Mouse (Mus musculus) natural killer cell, adult 2 months (primary cell): ENCODE data around the gene Foxa3.
A peak's percentile ranks its signal among the peaks of the same experiment; 100 is the strongest.

ENCODE experiments used
- DNase-seq, 2 experiments: peaks; one replicate each; pipeline ENCODE4 v3.0.0; 2022; ENCODE audit warnings: low spot score in 2 of 2

Gene Foxa3

DNA sequence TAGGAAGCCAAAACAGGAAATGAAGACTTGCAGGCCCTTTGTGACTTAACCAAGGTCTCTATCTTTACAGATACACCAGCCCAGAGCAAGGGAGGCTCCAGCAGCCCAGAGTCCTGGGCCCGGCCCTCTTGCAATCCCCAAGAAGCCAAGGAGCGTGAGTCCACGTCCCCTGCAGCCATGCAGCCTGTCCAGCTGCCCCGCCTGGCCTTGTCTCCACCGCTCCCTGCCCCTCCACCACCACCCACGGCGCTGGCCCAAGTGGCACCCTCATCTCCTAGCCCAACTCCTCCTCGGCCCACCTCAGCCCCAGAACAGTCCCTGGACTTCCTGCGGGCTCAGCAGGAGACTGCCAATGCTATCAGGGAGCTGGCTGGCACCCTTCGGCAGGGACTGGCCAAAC is 22.9 kb downstream of the Foxa3 start:
- no peak for DNase-seq

DNA sequence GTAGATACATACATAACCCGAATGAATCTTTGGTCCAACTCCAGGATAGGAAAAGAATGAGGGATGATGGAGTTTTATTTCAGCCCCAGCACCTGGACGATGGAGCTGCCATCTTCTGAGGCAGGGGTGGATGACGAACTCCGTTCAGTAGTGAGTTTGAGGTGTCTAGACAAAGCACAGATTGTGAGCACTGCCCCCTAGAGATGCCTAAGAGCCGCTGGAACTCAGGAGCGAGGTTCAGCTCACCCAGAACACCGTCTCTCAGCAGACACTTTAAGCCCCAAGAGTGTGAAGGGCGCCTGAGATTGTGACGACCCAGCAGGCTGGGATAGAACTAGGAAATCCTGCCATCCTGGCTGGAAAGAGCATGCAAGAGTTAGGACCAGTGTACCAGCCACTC is 24.5 kb downstream of the Foxa3 start:
- DNase-seq, result no peak

DNA sequence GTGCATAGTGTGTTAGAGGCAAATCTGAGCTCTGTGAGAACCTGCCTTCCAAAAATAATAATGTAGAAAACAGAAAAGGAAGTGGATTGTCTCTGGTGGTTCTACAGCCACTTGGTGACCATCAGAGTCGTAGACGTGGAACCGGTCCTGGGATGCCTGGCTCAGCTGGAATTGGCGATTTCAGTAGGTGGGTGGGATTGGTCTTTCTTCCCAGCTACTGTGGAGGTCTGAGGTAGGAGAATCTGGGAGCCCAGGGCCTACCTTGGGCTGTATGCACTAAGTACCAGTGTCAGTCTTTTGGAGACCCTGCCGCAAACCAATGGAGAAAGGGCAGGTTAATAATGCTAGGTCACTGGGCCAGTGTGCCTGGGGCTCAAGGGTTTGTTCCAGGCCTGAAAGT is 30.3 kb downstream of the Foxa3 start:
- DNase-seq, result no peak

DNA sequence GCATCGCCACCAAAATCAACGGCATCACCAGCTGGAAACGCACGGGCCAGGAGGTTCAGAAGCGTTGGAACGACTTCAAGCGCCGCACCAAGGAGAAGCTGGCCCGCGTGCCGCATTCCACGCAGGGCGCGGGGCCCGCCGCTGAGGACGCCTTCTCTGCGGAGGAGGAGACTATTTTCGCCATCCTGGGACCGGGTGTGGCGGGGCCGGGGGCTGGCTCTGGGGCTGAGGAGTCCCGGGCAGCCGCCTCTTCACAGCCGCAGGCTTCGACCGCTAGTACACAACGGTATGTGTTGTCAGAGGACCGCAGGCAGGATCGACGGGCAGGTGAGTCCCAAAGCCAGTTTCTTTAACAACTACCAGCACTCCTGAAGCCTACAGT is 31.1 kb downstream of the Foxa3 start:
- no peak for DNase-seq

DNA sequence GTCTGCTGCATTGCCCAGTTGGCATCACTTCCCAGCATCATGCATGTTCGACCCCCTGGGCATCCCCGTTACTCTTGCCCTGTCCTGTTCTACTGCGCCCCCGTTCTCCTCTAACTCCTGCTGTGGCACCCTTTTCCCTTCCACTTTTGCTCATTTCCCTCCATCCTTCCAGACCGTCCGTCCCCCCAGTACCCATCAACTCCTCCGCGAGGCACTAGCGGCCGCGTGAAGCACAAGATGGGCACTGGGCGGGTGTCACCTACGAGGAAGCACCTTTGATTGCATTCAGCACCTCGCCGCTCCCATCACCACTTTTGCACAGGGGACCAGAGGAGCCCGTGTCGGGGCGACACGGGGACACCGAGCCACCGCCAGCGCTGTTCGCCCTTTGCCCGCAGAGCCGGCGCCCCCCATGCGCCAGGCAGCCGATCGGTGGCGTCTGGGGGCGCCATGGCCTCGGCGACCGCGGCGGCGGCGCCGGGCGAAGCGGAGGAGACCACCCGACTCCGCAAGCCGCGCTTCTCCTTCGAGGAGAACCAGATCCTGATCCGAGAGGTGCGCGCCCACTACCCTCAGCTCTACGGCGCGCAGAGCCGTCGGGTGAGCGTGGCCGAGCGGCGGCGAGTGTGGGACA is 31.6 kb downstream of the Foxa3 start:
- peak in 1 of 2 experiments; percentile 22 for DNase-seq

DNA sequence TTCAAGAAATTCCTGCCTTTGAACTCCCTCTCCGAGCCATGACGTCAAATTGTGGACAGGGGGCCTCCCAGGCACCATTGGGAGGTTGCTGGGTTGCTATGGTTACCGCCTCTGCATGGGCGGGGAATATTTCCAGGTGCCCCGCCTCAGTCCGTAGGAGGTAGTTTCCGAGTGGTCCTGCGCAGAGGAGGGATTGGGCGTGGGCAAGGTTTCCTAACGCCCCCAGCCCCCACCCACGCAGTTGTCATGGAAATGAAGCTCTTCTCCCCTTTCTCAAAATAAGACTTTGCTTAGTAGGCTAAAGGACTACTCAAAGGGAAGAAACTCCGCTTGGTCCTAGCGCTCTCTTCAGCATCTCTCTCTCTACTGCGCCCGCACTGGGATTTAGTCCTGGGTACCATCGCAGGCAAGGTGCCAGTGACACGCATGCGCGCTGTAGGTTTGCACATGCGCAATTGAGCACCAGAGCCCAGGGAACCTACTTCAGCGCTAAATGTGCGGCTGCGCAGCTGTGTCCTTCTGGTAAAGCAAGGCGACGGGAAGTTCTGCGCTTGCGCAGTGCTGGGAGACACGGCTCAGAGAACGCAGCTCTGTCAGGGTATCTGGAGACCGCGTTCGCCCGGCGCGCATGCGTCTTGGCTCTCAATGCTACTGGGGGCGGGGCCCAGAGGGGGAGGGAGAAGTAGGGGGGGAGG is 32.6 kb downstream of the Foxa3 start, which contains the start of gene Mypop:
Mypop (plus strand) TSS at position 645 of the 695 bp plus-strand sequence.
- DNase-seq, result peak; percentile 97 to 99

DNA sequence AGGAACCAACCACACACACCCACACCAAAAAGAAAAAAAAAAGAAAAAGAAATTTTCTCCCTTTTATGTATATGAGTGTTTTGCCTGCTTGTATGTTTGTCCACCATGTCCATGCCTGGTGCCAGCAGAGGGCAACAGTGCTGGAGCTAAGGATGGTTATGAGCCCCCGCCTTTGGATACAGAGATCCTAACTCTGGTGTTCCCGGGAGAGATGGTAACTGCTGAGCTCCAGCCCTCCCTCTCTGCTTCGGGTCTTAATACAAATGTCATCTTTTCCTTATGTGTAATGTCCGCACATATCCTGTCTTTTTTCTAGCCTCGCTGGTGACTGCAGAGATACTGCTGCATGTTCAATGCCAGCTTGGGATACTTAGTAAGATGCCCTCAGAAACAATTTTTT is 33.3 kb downstream of the Foxa3 start:
- no peak for DNase-seq

DNA sequence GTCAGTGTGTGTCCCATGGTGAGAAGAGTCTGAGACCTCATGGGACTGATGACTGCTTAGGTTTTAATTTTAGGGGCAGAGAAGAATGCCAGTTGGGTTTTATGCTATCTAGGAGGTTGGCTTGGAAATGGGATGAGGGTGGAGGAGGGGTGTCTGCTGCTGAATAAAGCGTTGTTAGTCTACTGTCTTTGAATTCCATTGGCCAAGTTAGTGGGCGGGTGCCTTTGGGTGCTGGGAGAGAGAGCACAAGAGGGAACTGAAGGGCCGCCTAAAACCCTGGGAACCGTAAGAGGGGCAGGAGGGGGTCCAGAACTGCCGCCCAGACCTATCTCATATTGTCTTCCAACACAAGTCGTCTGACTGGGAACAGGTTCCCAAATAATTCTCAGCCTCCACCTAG is 34.6 kb downstream of the Foxa3 start:
- no peak for DNase-seq

DNA sequence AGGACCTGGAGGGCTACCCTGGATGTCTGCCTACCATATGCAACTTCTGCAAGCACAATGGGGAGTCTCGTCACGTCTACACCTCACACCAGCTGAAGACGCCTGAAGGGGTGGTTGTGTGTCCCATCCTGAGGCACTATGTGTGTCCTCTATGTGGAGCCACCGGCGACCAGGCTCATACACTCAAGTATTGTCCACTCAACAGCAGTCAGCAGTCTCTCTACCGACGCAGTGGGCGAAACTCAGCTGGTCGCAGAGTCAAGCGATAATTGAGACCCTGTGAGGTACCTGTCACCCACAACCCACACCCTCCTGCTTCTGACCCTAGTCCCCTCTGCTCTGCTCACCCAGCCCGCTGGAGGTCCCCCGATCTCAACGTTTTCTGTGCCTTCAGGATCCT is 35.6 kb downstream of the Foxa3 start:
- DNase-seq, result no peak

DNA sequence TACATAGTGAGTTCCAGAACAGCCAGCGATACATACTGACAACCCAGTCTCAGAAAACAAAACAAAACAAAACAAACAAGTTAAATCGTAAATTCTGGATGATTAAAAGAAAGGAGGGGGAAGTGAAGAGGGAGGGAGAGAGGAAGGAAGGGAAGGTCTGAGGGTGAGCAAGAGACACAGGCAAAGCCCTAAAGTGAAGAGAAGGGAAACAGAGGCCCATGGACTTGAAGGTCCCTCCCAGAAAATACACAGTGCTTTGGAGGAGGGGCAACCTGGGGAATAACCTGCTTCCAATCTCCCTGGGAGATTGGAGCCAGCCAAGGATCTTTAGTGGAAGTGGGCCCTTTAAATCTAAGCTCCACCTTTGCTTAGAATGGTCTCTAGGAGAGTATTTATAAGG is 36.2 kb downstream of the Foxa3 start, which contains the start of gene Nanos2:
Nanos2 (plus strand) TSS at position 301 of the 400 bp plus-strand sequence.
- no peak for DNase-seq

DNA sequence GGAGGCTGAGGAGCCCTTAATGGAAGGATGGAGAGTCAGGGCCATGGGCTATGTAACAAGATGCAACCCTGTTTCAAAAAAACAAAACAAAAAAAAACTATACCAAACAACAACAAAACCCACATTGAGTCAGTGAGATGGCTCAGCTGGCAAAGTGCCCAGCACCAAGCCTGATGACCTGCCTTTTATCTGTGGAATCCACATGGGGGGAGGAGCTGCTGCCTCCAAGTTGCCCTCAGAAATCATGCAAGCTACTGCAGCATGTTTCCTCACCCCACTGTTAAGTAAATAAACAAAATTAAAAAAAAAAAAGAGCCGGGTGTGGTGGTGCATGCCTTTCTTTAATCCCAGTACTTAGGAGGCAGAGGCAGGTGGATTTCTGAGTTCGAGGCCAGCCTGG is 36.8 kb downstream of the Foxa3 start:
- DNase-seq, result no peak

DNA sequence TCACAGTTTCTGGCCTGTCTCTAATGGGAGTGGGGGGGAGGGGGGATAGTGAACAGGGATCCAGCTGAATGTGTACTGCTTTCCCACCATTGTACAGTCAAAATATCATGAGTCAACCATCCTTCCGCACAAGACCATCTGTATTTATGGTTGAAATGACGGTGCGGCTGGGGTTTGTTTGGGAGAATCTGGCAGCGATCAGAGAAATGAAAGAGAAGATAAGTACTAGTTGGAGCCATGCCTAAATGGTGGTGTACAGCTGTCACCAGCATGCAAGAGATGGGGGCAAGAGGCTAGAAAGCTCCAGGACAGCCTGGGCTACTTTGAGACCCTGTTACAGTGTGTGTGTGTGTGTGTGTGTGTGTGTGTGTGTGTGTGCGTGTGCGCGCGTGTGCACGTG is 45.0 kb downstream of the Foxa3 start:
- no peak for DNase-seq

DNA sequence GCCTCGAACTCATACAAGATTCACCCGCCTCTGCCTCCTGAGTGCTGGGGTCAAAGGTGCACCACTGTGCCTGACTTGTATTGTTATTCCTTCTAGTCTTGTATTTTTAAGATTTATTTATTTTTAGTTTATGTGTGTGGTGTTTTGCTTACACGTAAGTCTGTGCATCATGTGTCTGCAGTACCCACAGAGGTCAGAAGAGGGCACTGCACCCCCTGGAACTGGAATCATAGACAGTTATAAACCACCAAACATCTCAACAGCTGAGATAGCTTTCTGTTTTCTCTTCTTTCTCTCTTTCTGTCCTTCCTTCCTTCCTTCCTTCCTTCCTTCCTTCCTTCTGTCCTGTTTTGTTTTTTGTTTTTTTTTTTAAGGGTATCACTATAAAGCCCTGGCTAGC is 52.4 kb downstream of the Foxa3 start:
- no peak for DNase-seq

DNA sequence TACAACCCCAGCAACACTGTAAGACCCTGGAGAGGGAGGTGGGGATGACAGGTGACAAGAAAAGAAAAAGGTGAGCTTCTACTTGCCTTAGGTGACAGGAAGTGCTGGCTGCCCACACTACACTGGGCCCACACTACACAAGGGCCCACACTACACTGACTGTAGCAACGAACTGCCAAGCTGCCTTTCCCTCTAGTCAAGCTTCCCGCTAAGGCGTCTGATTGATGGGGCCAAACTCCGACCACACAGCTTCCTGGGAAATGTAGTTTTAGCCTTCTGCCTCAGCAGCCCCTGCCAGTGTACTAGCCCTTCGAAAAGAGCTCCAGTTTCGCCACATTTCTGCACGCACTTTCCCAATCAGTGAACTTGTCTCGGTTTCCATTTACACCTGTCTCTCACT is 55.7 kb downstream of the Foxa3 start:
- no peak for DNase-seq

DNA sequence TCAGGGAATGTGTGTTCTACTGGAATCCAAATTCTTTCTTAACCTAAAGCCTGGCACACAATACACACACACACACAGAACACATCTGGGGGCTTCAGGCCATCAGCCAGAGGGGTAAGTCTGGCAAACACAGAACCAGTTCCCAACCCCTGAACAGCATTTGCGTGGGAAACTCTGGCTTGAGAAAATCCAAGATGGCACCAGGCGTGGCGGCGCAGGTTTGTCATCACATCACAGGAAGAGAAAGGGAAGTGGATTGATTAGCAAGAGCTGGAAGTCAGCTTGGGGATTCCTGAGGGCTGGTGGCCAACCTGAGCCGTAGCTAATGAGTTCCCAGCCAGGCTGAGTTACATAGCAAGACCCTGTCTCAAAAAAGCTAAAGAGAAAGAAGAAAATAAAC is 58.0 kb downstream of the Foxa3 start:
- DNase-seq, result no peak

DNA sequence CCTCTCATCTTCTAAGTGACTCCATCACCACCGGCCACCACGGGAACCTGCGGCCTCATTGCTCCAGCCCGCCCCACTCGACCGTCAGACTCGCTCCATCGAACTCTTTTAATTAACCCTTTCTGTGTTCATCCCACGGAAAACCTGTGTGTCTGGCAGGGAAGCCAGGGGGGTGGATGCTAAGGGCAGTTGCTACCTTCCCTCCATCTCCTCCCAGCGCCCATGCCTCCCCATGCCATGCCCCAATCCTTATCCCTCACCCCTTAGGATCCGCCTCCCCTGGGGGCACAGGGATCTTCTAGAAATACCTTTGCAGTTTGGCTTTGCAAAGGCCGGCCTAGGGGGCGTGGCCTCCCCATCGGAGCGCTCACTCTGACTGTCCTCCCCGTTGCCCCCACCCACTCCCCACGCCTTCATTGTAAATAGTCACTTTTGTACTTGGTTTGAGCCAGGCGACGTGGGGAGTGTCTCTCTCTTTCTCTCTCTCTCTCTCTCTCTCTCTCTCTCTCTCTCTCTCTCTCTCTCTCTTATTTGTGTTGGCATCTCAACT is 60.0 kb downstream of the Foxa3 start:
- no peak for DNase-seq
